Mouse (Mus musculus): ENCODE data around the gene Ptbp3.

Gene Ptbp3

DNA sequence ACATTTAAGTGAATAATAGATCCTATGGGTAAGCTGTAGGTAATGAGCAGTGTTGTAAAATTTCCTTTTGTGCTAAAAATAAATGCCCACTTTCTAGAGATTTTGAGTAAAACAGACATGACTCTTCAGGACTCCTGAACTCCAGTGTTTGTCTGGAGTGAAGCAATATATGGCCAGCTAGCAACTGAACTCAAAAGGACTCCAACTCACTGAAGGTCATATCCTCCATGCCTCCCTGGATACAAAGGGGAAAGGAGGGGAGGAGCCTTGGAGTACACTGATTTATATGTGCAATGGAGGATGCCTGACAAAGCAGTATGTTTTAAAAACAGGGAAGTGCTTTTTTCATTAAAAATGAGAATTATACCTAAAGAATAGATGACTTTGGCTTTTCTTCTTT lies 77.9 kb downstream of the Ptbp3 start:
- no peak for DNase-seq

DNA sequence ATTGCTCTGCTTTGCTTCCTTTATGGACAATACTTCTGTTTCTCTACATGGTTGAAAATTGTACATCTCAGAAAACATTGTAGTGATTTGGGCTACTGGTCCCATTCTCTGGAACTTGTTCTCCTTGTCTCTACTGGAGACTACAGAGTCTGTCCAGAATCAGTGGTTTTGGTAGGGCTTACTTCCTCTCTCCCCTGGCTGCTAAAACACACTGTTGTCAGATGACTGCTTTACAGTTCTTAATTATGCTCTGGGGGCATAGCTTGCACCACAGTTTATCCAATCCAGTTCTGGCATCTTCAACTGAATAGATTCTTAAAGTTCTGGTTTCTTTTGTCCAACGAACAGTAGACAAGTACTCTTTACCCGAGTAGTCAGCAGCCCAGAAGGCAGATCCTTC lies 83.7 kb downstream of the Ptbp3 start:
- peak in 1 of 2 experiments; percentile 14 for DNase-seq

DNA sequence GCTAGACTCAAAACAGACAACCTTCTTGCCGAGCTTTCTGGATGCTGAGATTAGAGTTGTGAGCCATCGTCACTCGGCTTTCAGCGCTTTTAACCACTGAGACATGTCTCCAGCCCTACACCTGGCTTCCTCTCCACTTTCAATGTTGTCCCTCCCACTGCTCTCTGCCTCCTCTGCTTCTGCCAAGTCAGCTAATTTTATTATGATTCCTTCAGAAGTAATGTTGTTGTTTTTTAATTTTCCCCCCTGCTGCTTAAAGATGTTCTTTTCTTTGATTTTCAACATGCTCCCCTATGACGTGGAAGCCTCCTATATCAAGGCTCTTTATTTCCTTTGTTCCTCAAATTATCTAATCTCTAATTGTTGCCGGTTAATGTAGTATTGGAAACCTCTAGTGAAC lies 84.5 kb downstream of the Ptbp3 start:
- DNase-seq = no peak

- DNase-seq = no peak
Observed at GRCm38 (mm10) chr4:59462494-59462893, 86.7 kb downstream of the Ptbp3 start.

DNA sequence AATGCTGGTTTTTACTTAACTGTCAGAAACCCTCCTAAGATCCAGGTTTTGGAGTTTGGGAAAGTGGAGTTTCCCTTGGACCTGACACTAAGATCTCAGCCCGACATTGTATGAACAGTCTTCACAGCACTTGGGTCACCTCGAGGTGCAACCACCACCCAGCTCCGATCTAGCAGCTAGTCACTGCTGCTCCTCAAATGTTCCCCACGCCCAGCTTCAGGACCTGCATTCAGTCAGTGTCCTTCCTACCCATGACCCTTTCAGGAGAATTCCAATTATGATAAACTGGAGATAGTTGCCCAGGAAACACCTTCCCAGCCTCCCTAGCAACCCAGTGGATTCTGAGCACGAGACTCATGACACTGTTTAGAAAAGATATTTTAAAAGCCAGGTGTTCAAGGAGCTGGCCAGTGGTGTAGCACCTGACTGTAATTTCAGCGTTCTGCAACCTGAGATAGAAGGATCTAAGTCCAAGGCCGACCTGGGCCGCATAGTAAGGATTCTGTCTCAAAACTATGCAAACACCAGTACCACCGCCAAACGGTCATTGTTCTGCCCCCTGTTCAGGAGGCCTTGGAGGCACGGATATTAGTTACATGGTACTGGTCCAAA lies 87.9 kb downstream of the Ptbp3 start:
- DNase-seq = no peak

- DNase-seq = no peak
Observed at GRCm38 (mm10) chr4:59459216-59459955, 89.8 kb downstream of the Ptbp3 start.

GRCm38 (mm10) chr4:59457941-59458340 lies 91.2 kb downstream of the Ptbp3 start:
- no peak for DNase-seq

DNA sequence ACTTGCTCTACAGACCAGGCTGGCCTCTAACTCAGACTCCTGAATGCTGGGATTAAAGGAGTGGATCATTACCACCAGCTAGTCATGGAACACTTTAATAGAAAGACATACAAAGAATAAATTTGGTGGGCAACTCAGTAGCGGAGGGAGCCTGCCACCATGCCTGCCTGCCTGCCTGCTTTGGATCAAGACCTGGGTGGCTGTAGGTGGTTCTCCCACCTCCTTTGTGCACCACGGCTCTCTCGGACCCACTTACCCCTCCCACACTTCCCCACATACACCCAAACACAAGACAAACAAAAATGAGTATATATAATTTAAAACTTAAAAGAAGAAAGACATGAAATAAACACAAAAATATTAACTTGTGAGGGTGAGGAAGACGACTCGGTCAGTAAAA lies 92.1 kb downstream of the Ptbp3 start:
- DNase-seq = no peak

DNA sequence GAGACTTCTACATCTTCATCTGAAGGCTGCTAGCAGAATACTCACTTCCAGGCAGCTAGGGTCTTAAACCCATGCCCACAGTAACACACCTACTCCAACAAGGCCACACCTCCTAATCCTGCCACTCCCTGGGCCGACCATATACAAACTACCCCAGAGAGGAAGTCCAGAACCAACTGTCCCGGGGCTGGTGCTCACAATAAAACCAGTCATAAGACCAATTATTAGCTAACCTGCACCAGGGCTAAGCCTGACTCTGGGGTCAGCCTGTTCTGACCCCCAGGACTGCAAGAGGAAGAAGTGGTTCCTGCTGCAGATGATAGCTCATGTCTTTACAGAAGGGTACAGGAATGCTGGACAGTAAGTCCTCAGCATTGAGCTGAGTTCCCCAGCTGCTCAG lies 93.7 kb downstream of the Ptbp3 start:
- DNase-seq = no peak

GRCm38 (mm10) chr4:59454046-59454445 lies 95.1 kb downstream of the Ptbp3 start:
- no peak for DNase-seq

DNA sequence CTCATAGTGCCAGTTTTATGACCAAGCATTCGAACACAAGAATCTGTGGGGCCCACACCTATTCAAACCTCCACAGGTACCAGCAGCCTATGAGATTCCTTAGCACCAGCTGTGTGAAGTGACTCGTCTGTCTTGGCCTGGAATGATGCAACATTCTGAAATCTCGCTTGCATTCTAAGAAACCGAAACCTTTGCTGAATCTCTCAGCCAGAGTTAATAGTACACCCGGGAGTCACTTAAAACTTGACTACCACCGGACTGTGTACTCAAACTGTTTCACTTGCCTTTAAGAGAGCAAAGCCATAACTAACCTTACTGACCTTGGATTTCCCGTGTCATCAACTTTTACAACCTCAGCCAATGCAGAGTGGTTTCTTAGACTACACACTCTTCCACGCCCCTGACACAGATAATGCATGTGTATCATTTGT lies 96.6 kb downstream of the Ptbp3 start:
- no peak for DNase-seq

DNA sequence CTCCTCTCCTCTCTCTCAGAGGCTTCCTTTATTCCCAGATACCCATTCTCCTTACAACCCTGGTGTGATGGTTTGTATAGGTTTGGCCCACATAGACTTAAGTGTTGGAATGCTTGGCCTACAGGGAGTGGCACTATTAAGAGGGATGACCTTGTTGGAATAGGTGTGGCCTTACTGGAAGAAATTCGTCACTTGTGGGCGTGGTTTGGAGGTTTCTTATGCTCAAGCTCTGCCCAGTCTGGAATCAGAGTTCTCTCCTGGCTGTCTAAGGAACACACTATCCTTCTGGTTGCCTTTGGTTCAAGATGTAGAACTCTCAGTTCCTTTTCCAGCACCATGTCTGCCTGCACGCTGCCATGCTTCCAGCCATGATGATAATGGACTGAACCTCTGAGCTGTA lies 98.3 kb downstream of the Ptbp3 start:
- no peak for DNase-seq

GRCm38 (mm10) chr4:59450234-59450854 lies 98.8 kb downstream of the Ptbp3 start:
- DNase-seq = no peak

GRCm38 (mm10) chr4:59447296-59447695 lies 101.9 kb downstream of the Ptbp3 start:
- no peak for DNase-seq

- DNase-seq = peak; percentile 49 to 59
Observed at GRCm38 (mm10) chr4:59445516-59445915, 103.6 kb downstream of the Ptbp3 start.

- DNase-seq = peak; percentile 41 to 42
Observed at GRCm38 (mm10) chr4:59444994-59445393, 104.2 kb downstream of the Ptbp3 start.

GRCm38 (mm10) chr4:59444085-59444484 lies 105.1 kb downstream of the Ptbp3 start:
- peak; percentile 81 to 82 for DNase-seq

- peak; percentile 59 to 62 for DNase-seq
Observed at GRCm38 (mm10) chr4:59441265-59441664, 107.9 kb downstream of the Ptbp3 start.

DNA sequence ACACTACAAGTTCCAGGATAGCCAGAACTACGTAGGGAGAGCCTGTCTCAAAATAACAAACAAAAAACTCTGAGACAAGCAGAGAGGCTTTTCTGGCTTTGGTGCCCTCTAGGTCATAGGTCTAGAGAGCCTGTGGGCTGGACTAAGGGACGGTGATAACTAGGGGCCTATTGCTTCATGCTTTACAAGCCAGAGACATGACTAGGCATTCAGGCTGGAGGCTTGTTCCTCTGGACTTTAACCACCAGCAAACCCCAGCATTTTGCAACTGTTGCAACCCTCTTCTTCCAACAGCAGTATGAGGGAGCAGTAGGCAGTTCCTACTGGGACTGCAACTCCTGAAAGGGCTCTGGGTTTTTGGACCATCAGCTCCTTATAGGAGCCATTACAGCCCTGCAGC lies 109.2 kb downstream of the Ptbp3 start:
- peak in 1 of 2 experiments; percentile 14 for DNase-seq

GRCm38 (mm10) chr4:59439041-59439440 lies 110.1 kb downstream of the Ptbp3 start:
- peak; percentile 27 to 29 for DNase-seq

GRCm38 (mm10) chr4:59437990-59438854 lies 110.9 kb downstream of the Ptbp3 start, which contains the start of gene Susd1:
Susd1 (minus strand) TSS chr4:59438633.
- DNase-seq = peak; percentile 73 to 75

- peak; percentile 53 to 56 for DNase-seq
Observed at GRCm38 (mm10) chr4:59435951-59436350, 113.2 kb downstream of the Ptbp3 start.

- no peak for DNase-seq
Observed at GRCm38 (mm10) chr4:59434039-59434438, 115.1 kb downstream of the Ptbp3 start.
